24 mouse cellular contexts compared by ENCODE assay signal in the genomic region with DNA sequence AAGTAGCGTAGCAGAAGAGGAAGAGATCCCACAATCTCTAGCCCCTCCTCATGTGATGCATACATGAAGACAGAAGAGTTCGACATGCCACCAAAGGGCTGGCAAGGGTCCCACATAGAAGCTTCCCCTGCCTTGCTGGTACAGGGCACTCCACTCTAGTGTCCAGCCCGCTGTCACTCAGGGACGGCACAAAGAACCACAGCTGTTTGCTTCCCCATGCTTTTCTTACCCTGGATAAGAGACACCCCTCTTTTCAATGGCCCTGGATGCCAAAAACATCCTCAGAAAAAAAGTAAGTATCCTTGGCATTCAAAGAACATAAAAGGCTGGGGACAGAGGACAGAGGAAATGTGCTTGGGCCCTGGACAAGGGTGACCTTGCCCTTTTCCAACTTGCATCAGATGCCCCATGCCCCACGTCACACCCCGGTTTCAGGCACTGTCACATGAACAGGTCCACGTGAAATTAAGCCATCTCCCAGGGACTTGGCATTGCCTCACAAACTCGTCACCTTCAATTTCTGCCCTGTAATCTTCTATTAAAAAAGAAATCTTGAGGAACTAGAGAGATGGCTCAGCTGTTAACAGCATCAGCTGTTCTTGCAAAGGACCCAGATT. TPM values are rescaled to one million over a fixed set of nuclear protein-coding genes. Genes with fewer than 3 reads are reported as not detected.
DNase-seq lines count a peak whose midpoint lies in the region; ATAC-seq and TF ChIP-seq lines count a peak whose summit lies in the region.
"Had no signal": no experiment of that assay in that cellular context is flagged by ENCODE, and none has a peak within 500 bp of the region (broad histone marks: within the 10 kb centered on the region; RNA-seq: fewer than 3 reads in every experiment).

No protein-coding gene starts in this region.

- DNase-seq in liver, adult 2 months (ENCODE audit: extremely low read depth, low read depth, low spot score) = peak; percentile 77
- no peak for DNase-seq in liver
- DNase-seq in adrenal gland, adult 2 months = peak; percentile 95
- peak; percentile 80 for DNase-seq in adrenal gland, postnatal 25 days
- DNase-seq in lung, postnatal 25 days (ENCODE audit: low spot score) = peak; percentile 29
- DNase-seq in hindbrain, postnatal 0 days (ENCODE audit: low spot score) = no peak
- DNase-seq in left cerebral cortex, adult 18-20 months (ENCODE audit: low spot score in 2 of 2) = no peak
- no peak for DNase-seq in cerebellum, adult 2 months
- DNase-seq: B cell, adult 2 months; gastrocnemius, postnatal 36 days; heart, adult 11 months had no signal

- H3K4me3 ChIP-seq in liver, adult 2 months (ENCODE audit: insufficient read depth, low read depth, low read length) = no peak overlapping the region
- no peak overlapping the region for H3K4me3 ChIP-seq in hindbrain, postnatal 0 days (ENCODE audit: low read length)
- H3K4me3 ChIP-seq in cerebellum, adult 2 months (replicated peaks; ENCODE audit: insufficient read depth, low read depth, low read length) = no peak overlapping the region
- H3K4me3 ChIP-seq: embryonic facial prominence, embryonic 15.5 days; erythroblast, embryonic 14.5 days; forebrain, embryonic 10.5 days; hindbrain, embryonic 12.5 days; intestine, embryonic 15.5 days had no signal

- no peaks in the 10 kb centered on the region for H3K79me2 ChIP-seq in liver, adult 2 months (ENCODE audit: control insufficient read depth, insufficient read depth, low read length)

- H3K9ac ChIP-seq in liver, adult 2 months (ENCODE audit: low read depth, low read length) = no peak overlapping the region
- H3K9ac ChIP-seq in hindbrain, postnatal 0 days (replicated peaks; ENCODE audit: low read length) = no peak overlapping the region
- H3K9ac ChIP-seq: embryonic facial prominence, embryonic 15.5 days; hindbrain, embryonic 12.5 days; intestine, embryonic 15.5 days had no signal

- H3K27ac ChIP-seq in liver, adult 2 months (replicated peaks; ENCODE audit: insufficient read depth, low read depth, low read length) = no peak overlapping the region
- no peak overlapping the region for H3K27ac ChIP-seq in hindbrain, postnatal 0 days
- H3K27ac ChIP-seq in cerebellum, adult 2 months (ENCODE audit: insufficient read depth, low read length) = no peak overlapping the region
- H3K27ac ChIP-seq: embryonic facial prominence, embryonic 15.5 days; forebrain, embryonic 10.5 days; hindbrain, embryonic 12.5 days; intestine, embryonic 15.5 days had no signal

- H3K36me3 ChIP-seq in liver, adult 2 months (ENCODE audit: control insufficient read depth, insufficient read depth, low read length) = no peaks in the 10 kb centered on the region
- H3K36me3 ChIP-seq in hindbrain, postnatal 0 days (ENCODE audit: insufficient read depth, low read length) = no peaks in the 10 kb centered on the region
- H3K36me3 ChIP-seq: embryonic facial prominence, embryonic 15.5 days; forebrain, embryonic 10.5 days; G1E; hindbrain, embryonic 12.5 days; intestine, embryonic 15.5 days had no signal

- no peak for TF ChIP-seq CTCF in liver, adult 2 months (IDR thresholded peaks at IDR 0.05; ENCODE audit: low read depth, low read length)
- no peak for TF ChIP-seq CTCF in hindbrain, postnatal 0 days (IDR thresholded peaks at IDR 0.05; ENCODE audit: low read depth)
- no peak for TF ChIP-seq CTCF in cerebellum, adult 2 months (IDR thresholded peaks at IDR 0.05; ENCODE audit: borderline replicate concordance, insufficient read depth, low read depth, low read length)

- H3K27me3 ChIP-seq in liver, adult 2 months (ENCODE audit: control insufficient read depth, insufficient read depth, low read length) = no peaks in the 10 kb centered on the region
- no peaks in the 10 kb centered on the region for H3K27me3 ChIP-seq in hindbrain, postnatal 0 days (ENCODE audit: insufficient read depth, low read length)
- no peaks in the 10 kb centered on the region for H3K27me3 ChIP-seq in cerebellum, adult 2 months (ENCODE audit: control insufficient read depth, insufficient read depth, low read length)
- H3K27me3 ChIP-seq: embryonic facial prominence, embryonic 15.5 days; hindbrain, embryonic 12.5 days; intestine, embryonic 15.5 days had no signal

- ATAC-seq in hindbrain, postnatal 0 days = no peak
- ATAC-seq: CD4-positive, CD25-positive, alpha-beta regulatory T cell, adult 4 months had no signal

- 81% methylated on average over 8 of the region's 8 CpGs for whole genome bisulfite sequencing in liver, adult 2 months
- WGBS in hindbrain, postnatal 0 days = 64% methylated on average over 8 of the region's 8 CpGs
- 79% methylated on average over 8 of the region's 8 CpGs for WGBS in cerebellum, adult 2 months

- H3K4me1 ChIP-seq in liver, adult 2 months (ENCODE audit: control insufficient read depth, insufficient read depth, low read length) = no peaks in the 10 kb centered on the region
- H3K4me1 ChIP-seq in hindbrain, postnatal 0 days (ENCODE audit: insufficient read depth, low read length) = peaks cover 3% of the 10 kb centered on the region; the same call in 1 of the 2 replicates
- peaks cover 12% of the 10 kb centered on the region; the same call in 1 of the 2 replicates for H3K4me1 ChIP-seq in cerebellum, adult 2 months (ENCODE audit: control insufficient read depth, insufficient read depth, low read length)
- H3K4me1 ChIP-seq: hindbrain, embryonic 12.5 days; intestine, embryonic 15.5 days had no signal

- TF ChIP-seq POLR2A in liver, adult 2 months (IDR thresholded peaks at IDR 0.05; ENCODE audit: extremely low read depth, insufficient read depth, low read length) = no peak
- TF ChIP-seq POLR2A in cerebellum, adult 2 months (IDR thresholded peaks at IDR 0.05; ENCODE audit: borderline replicate concordance, insufficient read depth, low read length) = no peak

- H3K4me2 ChIP-seq in hindbrain, postnatal 0 days (ENCODE audit: low read depth, low read length) = no peak overlapping the region
- H3K4me2 ChIP-seq: embryonic facial prominence, embryonic 15.5 days; hindbrain, embryonic 12.5 days; intestine, embryonic 15.5 days had no signal

- H3K9me3 ChIP-seq in hindbrain, postnatal 0 days (ENCODE audit: low read length) = no peaks in the 10 kb centered on the region
- H3K9me3 ChIP-seq: embryonic facial prominence, embryonic 15.5 days; forebrain, embryonic 10.5 days; G1E; hindbrain, embryonic 12.5 days; intestine, embryonic 15.5 days had no signal

RNA-seq across cellular contexts. Expression of a gene that starts 5.5 kb away (rescaled TPM):
- total RNA-seq in liver, adult 2 months (2014; rRNA removed) = not detected in 2 replicates
- polyA plus RNA-seq in liver, adult 2 months (2012; rRNA removed) = not detected in 2 replicates
- 1 to 10 TPM in 1 of 2 experiments, under 1 TPM in 1; 0.92 to 2.4 TPM for total RNA-seq in adrenal gland, adult 2 months (2021)
- 1.7 and 3.4 TPM in 2 replicates for polyA plus RNA-seq in adrenal gland, adult 2 months (2012; rRNA removed)
- total RNA-seq in adrenal gland, postnatal 25 days (2021) = 2.2 TPM in 2 replicates
- total RNA-seq in hindbrain, postnatal 0 days (2014; rRNA removed) = not detected in 2 replicates
- polyA plus RNA-seq in hindbrain, postnatal 0 days (2015; fragmentation: Nextera tagmentation; extraction: Ambion mirVana) = not detected in 2 replicates
- total RNA-seq in left cerebral cortex, adult 18-20 months (2021) = not detected
- polyA plus RNA-seq in cerebellum, adult 2 months (2012; rRNA removed) = not detected in 2 replicates
- total RNA-seq: G1E; gastrocnemius, adult 8-10 months; gastrocnemius, postnatal 36 days; heart, postnatal 10 days; heart, postnatal 4 days had no signal
- polyA plus RNA-seq: CD4-positive, CD25-positive, alpha-beta regulatory T cell, adult 4 months; embryonic facial prominence, embryonic 11.5 days; erythroblast, embryonic 14.5 days; forebrain, embryonic 10.5 days; forebrain, embryonic 14.5 days; G1E; heart, embryonic 14.5 days; hindbrain, embryonic 12.5 days; intestine, embryonic 15.5 days had no signal

RNA-seq across cellular contexts. Expression of a gene that starts 36.8 kb away (rescaled TPM):
- 0.18 and 1.0 TPM in 2 replicates for total RNA-seq in liver, adult 2 months (2014; rRNA removed)
- polyA plus RNA-seq in liver, adult 2 months (2012; rRNA removed) = 0.61 and 3.2 TPM in 2 replicates
- total RNA-seq in adrenal gland, adult 2 months (2021) = 1,000 to 10,000 TPM; 1,225 to 1,281 TPM
- 6,176 and 11,313 TPM in 2 replicates for polyA plus RNA-seq in adrenal gland, adult 2 months (2012; rRNA removed)
- total RNA-seq in adrenal gland, postnatal 25 days (2021) = 1,220 and 1,477 TPM in 2 replicates
- 23.2 and 30.3 TPM in 2 replicates for total RNA-seq in hindbrain, postnatal 0 days (2014; rRNA removed)
- polyA plus RNA-seq in hindbrain, postnatal 0 days (2015; fragmentation: Nextera tagmentation; extraction: Ambion mirVana) = 11.5 and 12.7 TPM in 2 replicates
- total RNA-seq in left cerebral cortex, adult 18-20 months (2021) = 10 to 100 TPM; 22.6 to 24.2 TPM
- 81.9 and 93.9 TPM in 2 replicates for polyA plus RNA-seq in cerebellum, adult 2 months (2012; rRNA removed)
- polyA plus RNA-seq: erythroblast, embryonic 14.5 days; G1E had no signal

Comparison
In these comparisons a context has a peak if more than half of its experiments do, and no peak if none do; other contexts are left out.
1. DNase-seq: peak in liver, adult 2 months (single experiment), adrenal gland, adult 2 months (single experiment), adrenal gland, postnatal 25 days (single experiment) and lung, postnatal 25 days (single experiment); none in liver (single experiment), hindbrain, postnatal 0 days (single experiment), left cerebral cortex, adult 18-20 months (0 of 2) and cerebellum, adult 2 months (0 of 2).
2. RNA of a gene that starts 36.8 kb away (total RNA-seq): 1,220 to 1,477 TPM in adrenal gland, postnatal 25 days and 1,225 to 1,281 TPM in adrenal gland, adult 2 months; 22.6 to 24.2 TPM in left cerebral cortex, adult 18-20 months, 23.2 to 30.3 TPM in hindbrain, postnatal 0 days and 0.18 to 1.0 TPM in liver, adult 2 months; every median in the first group is over 10 times any median in the second.